Mouse (Mus musculus) kidney, postnatal 0 days (tissue): ENCODE data around the gene Atp2b1. TPM values are rescaled to one million over a fixed set of nuclear protein-coding genes. Genes with fewer than 3 reads are reported as not detected.

Experiments
- ATAC-seq: fragments of 200-750 bp; cut with Nextera tagmentation; replicated peaks from 2 replicates; pipeline ENCODE4 v1.8.0; 2017; ENCODE audit warnings: low read depth, moderate number of reproducible peaks, moderate TSS enrichment, moderate library complexity; ENCODE audit not compliant: low FRiP score
- DNase-seq: peaks from one replicate; pipeline ENCODE4 v3.0.0-alpha.2; 2016; ENCODE audit warnings: low spot score
- H3K27ac ChIP-seq: fragments of 300-500 bp; sonication (generic); 2 replicates; pipeline ENCODE4 v1.5.1; 2014; ENCODE audit warnings: mild to moderate bottlenecking
- H3K27me3 ChIP-seq: fragments of 300-500 bp; sonication (generic); 2 replicates; pipeline ENCODE4 v1.6.1; 2014; ENCODE audit warnings: low read length, mixed read lengths; ENCODE audit not compliant: insufficient read depth
- H3K36me3 ChIP-seq: fragments of 300-500 bp; sonication (generic); 2 replicates; pipeline ENCODE4 v1.6.1; 2014; ENCODE audit warnings: low read length, mixed read lengths; ENCODE audit not compliant: insufficient read depth
- H3K4me1 ChIP-seq: fragments of 300-500 bp; sonication (generic); replicated peaks from 2 replicates; pipeline ENCODE4 v1.6.1; 2014; ENCODE audit warnings: antibody characterized with exemption, low read length, mixed read lengths; ENCODE audit not compliant: insufficient read depth
- H3K4me2 ChIP-seq: fragments of 300-500 bp; sonication (generic); 2 replicates; pipeline ENCODE4 v1.6.1; 2014; ENCODE audit warnings: mild to moderate bottlenecking, low read length, moderate library complexity, mixed read lengths
- H3K4me3 ChIP-seq: fragments of 300-500 bp; sonication (generic); replicated peaks from 2 replicates; pipeline ENCODE4 v1.5.1; 2014; ENCODE audit warnings: low read depth, low read length
- H3K9ac ChIP-seq: fragments of 300-500 bp; sonication (generic); 2 replicates; pipeline ENCODE4 v1.6.1; 2014; ENCODE audit warnings: low read depth, low read length
- H3K9me3 ChIP-seq: fragments of 300-500 bp; sonication (generic); replicated peaks from 2 replicates; pipeline ENCODE4 v1.6.1; 2016; ENCODE audit warnings: low read length, inconsistent platforms, mixed read lengths
- CTCF ChIP-seq: IDR thresholded peaks from 2 replicates; pipeline ENCODE4 v1.5.1; 2016; ENCODE audit warnings: antibody characterized with exemption, low read depth, mild to moderate bottlenecking, moderate library complexity
- WGBS: fragments of 180-500 bp; shearing (Covaris S2); extraction: QIAGEN DNeasy Blood & Tissue Kit; methylation state at CpG from one replicate; pipeline ENCODE4 v1.1.7; 2014; 5-methylcytosine and 5-hydroxymethylcytosine counted together
- polyA plus RNA-seq: library from polyadenylated mRNA; unstranded; fragments of >200 nt; fragmentation: Nextera tagmentation; extraction: Ambion mirVana; gene quantifications from 2 replicates; pipeline ENCODE4 v1.2.1, GENCODE M21; 2015

Gene Atp2b1
- polyA plus RNA-seq, 1 experiment from 2014 or later, result 167 TPM

GRCm38 (mm10) chr10:98946031-98946791, 32.0 kb downstream of the Atp2b1 start:
- Histone ChIP-seq H3K27me3 (no peaks in the 10 kb centered on the region), H3K9ac (no peak overlapping the region), H3K9me3 (no peaks in the 10 kb centered on the region), H3K36me3 (no peaks in the 10 kb centered on the region), H3K4me2 (no peak overlapping the region), H3K4me3 (no peak overlapping the region), H3K27ac (no peak overlapping the region), H3K4me1 (0 out of 2 replicates have a peak, but pooled peaks cover 10% of the 10 kb centered on the region)
- no peak for ATAC-seq
- TF ChIP-seq CTCF, result peak; percentile 32; the same call in 1 of the 2 replicates
- no peak for DNase-seq
- WGBS, result 61% methylated on average over 9 of the region's 9 CpGs

- TF ChIP-seq CTCF, result no peak
- Histone ChIP-seq H3K4me3 (no peak overlapping the region), H3K27ac (no peak overlapping the region), H3K9me3 (no peaks in the 10 kb centered on the region), H3K9ac (no peak overlapping the region), H3K4me1 (0 out of 2 replicates have a peak, but pooled peaks cover 10% of the 10 kb centered on the region), H3K36me3 (no peaks in the 10 kb centered on the region), H3K4me2 (no peak overlapping the region), H3K27me3 (no peaks in the 10 kb centered on the region)
- DNase-seq (no peak), ATAC-seq (no peak)
- WGBS, result 31% methylated on average over 2 of the region's 2 CpGs
Observed at GRCm38 (mm10) chr10:98947206-98947605, 33.0 kb downstream of the Atp2b1 start.

- Histone ChIP-seq H3K9ac (no peak overlapping the region), H3K4me2 (no peak overlapping the region), H3K4me3 (no peak overlapping the region), H3K36me3 (no peaks in the 10 kb centered on the region), H3K27me3 (no peaks in the 10 kb centered on the region), H3K27ac (no peak overlapping the region), H3K4me1 (0 out of 2 replicates have a peak, but pooled peaks cover 10% of the 10 kb centered on the region), H3K9me3 (no peaks in the 10 kb centered on the region)
- 71% methylated on average over 5 of the region's 5 CpGs for WGBS
- ATAC-seq (no peak), DNase-seq (no peak)
- TF ChIP-seq CTCF, result no peak
Observed at GRCm38 (mm10) chr10:98948096-98948495, 33.9 kb downstream of the Atp2b1 start.

GRCm38 (mm10) chr10:98949750-98950149, 35.5 kb downstream of the Atp2b1 start:
- ATAC-seq (no peak), DNase-seq (no peak)
- Histone ChIP-seq H3K27me3 (no peaks in the 10 kb centered on the region), H3K4me3 (no peak overlapping the region), H3K9me3 (no peaks in the 10 kb centered on the region), H3K27ac (no peak overlapping the region), H3K9ac (no peak overlapping the region), H3K4me1 (0 out of 2 replicates have a peak, but pooled peaks cover 10% of the 10 kb centered on the region), H3K36me3 (no peaks in the 10 kb centered on the region), H3K4me2 (no peak overlapping the region)
- TF ChIP-seq CTCF, result no peak
- WGBS, result 75% methylated on average over 1 of the region's 1 CpGs

GRCm38 (mm10) chr10:98951286-98952270, 37.4 kb downstream of the Atp2b1 start:
- 58% methylated on average over 17 of the region's 17 CpGs for WGBS
- no peak overlapping the region for H3K4me3 ChIP-seq
- no peaks in the 10 kb centered on the region for H3K27me3 ChIP-seq
- 0 out of 2 replicates have a peak, but pooled peaks cover 10% of the 10 kb centered on the region for H3K4me1 ChIP-seq
- DNase-seq (no peak), ATAC-seq (peak; percentile 21; the same call in 1 of the 2 replicates)
- no peaks in the 10 kb centered on the region for H3K36me3 ChIP-seq
- H3K9me3 ChIP-seq, result no peaks in the 10 kb centered on the region
- no peak overlapping the region for H3K9ac ChIP-seq
- no peak overlapping the region for H3K27ac ChIP-seq
- TF ChIP-seq CTCF, result no peak
- no peak overlapping the region for H3K4me2 ChIP-seq
